Mouse (Mus musculus) liver, embryonic 11.5 days (tissue): ENCODE data around the gene Rhoa. TPM values are rescaled to one million over a fixed set of nuclear protein-coding genes. Genes with fewer than 3 reads are reported as not detected.
"Not testable (repeated sequence)": the region's sequence is repeated elsewhere in the genome, so short reads cannot be mapped to it uniquely, and the experiment has no call there.

Source experiments
- ATAC-seq: fragments of 200-750 bp; cut with Nextera tagmentation; replicated peaks from 2 replicates; pipeline ENCODE4 v1.8.0; 2017; ENCODE audit warnings: moderate number of reproducible peaks, mild to moderate bottlenecking, moderate TSS enrichment, moderate library complexity; ENCODE audit not compliant: low FRiP score
- DNase-seq: peaks from one replicate; pipeline ENCODE4 v3.0.0-alpha.2; 2017; ENCODE audit warnings: low spot score
- H3K27ac ChIP-seq: fragments of 300-500 bp; sonication (generic); 2 replicates; pipeline ENCODE4 v1.5.1; 2014; ENCODE audit warnings: mild to moderate bottlenecking, low read depth, low read length, control low read depth
- H3K27me3 ChIP-seq: fragments of 300-500 bp; sonication (generic); replicated peaks from 2 replicates; pipeline ENCODE4 v1.6.1; 2014; ENCODE audit warnings: low read length, mixed read lengths; ENCODE audit not compliant: control insufficient read depth, insufficient read depth
- H3K36me3 ChIP-seq: fragments of 300-500 bp; sonication (generic); 2 replicates; pipeline ENCODE4 v1.6.1; 2014; ENCODE audit warnings: mild to moderate bottlenecking, low read length, moderate library complexity, mixed read lengths; ENCODE audit not compliant: control insufficient read depth, insufficient read depth
- H3K4me1 ChIP-seq: fragments of 300-500 bp; sonication (generic); replicated peaks from 2 replicates; pipeline ENCODE4 v1.6.1; 2014; ENCODE audit warnings: low read length, mixed read lengths; ENCODE audit not compliant: control insufficient read depth, insufficient read depth
- H3K4me2 ChIP-seq: fragments of 300-500 bp; sonication (generic); 2 replicates; pipeline ENCODE4 v1.6.1; 2014; ENCODE audit warnings: mild to moderate bottlenecking, control low read depth, moderate library complexity
- H3K4me3 ChIP-seq: fragments of 300-500 bp; sonication (generic); 2 replicates; pipeline ENCODE4 v1.5.1; 2014; ENCODE audit warnings: low read depth, low read length, control low read depth
- H3K9ac ChIP-seq: fragments of 300-500 bp; sonication (generic); 2 replicates; pipeline ENCODE4 v1.6.1; 2014; ENCODE audit warnings: low read depth, low read length, control low read depth
- H3K9me3 ChIP-seq: fragments of 300-500 bp; sonication (generic); 2 replicates; pipeline ENCODE4 v1.6.1; 2016; ENCODE audit warnings: low read length, inconsistent platforms, mixed read lengths; ENCODE audit not compliant: control insufficient read depth
- WGBS: fragments of 180-500 bp; shearing (Covaris S2); extraction: QIAGEN DNeasy Blood & Tissue Kit; methylation state at CpG from one replicate; pipeline ENCODE4 v1.1.7; 2014; 5-methylcytosine and 5-hydroxymethylcytosine counted together
- polyA plus RNA-seq: library from polyadenylated mRNA; unstranded; fragments of >200 nt; fragmentation: Nextera tagmentation; extraction: Ambion mirVana; gene quantifications from 2 replicates; pipeline ENCODE4 v1.2.1, GENCODE M21; 2014

The Rhoa gene
- polyA plus RNA-seq, 1 experiment from 2014 or later: 264 TPM

GRCm38 (mm10) chr9:108318462-108318861 is 12.5 kb downstream of the Rhoa start:
- H3K27me3 ChIP-seq: no peaks in the 10 kb centered on the region
- WGBS: 86% methylated on average over 2 of the region's 2 CpGs
- no peak overlapping the region for H3K4me3 ChIP-seq
- ATAC-seq: no peak
- H3K36me3 ChIP-seq: peaks cover 11% of the 10 kb centered on the region; the same call in 1 of the 2 replicates
- H3K27ac ChIP-seq: no peak overlapping the region
- H3K4me1 ChIP-seq: no peaks in the 10 kb centered on the region
- H3K4me2 ChIP-seq: no peak overlapping the region
- no peaks in the 10 kb centered on the region for H3K9me3 ChIP-seq
- no peak for DNase-seq
- no peak overlapping the region for H3K9ac ChIP-seq

GRCm38 (mm10) chr9:108322054-108322453 is 16.1 kb downstream of the Rhoa start:
- not testable (repeated sequence) for H3K4me2 ChIP-seq, DNase-seq, H3K9me3 ChIP-seq, H3K27me3 ChIP-seq, ATAC-seq, H3K4me1 ChIP-seq, H3K27ac ChIP-seq, H3K9ac ChIP-seq, H3K4me3 ChIP-seq
- WGBS: 88% methylated on average over 7 of the region's 7 CpGs
- H3K36me3 ChIP-seq: peaks cover 11% of the 10 kb centered on the region; the same call in 1 of the 2 replicates

GRCm38 (mm10) chr9:108324784-108325183 is 18.9 kb downstream of the Rhoa start:
- Histone ChIP-seq H3K4me2 (no peak overlapping the region), H3K36me3 (peaks cover 15% of the 10 kb centered on the region), H3K9me3 (no peaks in the 10 kb centered on the region), H3K9ac (no peak overlapping the region), H3K27ac (no peak overlapping the region), H3K27me3 (no peaks in the 10 kb centered on the region), H3K4me3 (no peak overlapping the region), H3K4me1 (peaks cover 2% of the 10 kb centered on the region; the same call in 1 of the 2 replicates)
- WGBS: 100% methylated on average over 1 of the region's 1 CpGs
- ATAC-seq (no peak), DNase-seq (no peak)

DNA sequence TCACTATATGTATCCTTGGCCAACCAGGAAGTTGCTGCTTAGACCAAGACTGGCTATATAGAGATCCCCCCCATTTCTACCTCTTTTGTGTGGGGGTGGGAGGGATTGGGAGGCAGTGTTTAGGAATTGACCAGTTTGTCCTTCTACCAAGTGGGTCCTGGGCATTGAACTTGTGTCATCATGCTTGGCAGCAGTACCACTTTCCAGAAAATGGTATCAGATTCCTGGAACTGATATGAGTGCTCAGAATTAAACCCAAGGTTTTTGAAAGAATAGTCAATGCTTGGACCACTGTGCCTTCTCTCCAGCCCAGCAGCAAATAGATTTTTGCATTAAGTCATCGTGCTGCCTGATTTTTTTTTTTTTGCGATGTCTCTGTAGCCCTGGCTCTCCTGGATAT is 19.9 kb downstream of the Rhoa start:
- Histone ChIP-seq H3K9me3 (no peaks in the 10 kb centered on the region), H3K4me2 (no peak overlapping the region), H3K27ac (no peak overlapping the region), H3K4me1 (peaks cover 2% of the 10 kb centered on the region; the same call in 1 of the 2 replicates), H3K9ac (no peak overlapping the region), H3K27me3 (no peaks in the 10 kb centered on the region), H3K4me3 (no peak overlapping the region), H3K36me3 (peaks cover 17% of the 10 kb centered on the region)
- WGBS: 99% methylated on average over 2 of the region's 2 CpGs
- ATAC-seq (no peak), DNase-seq (no peak)

- Histone ChIP-seq H3K4me3 (peak overlapping the region; percentile 71), H3K27ac (peak overlapping the region; percentile 98), H3K4me2 (peak overlapping the region; percentile 74), H3K9ac (peak overlapping the region; percentile 89), H3K36me3 (peaks cover 21% of the 10 kb centered on the region), H3K4me1 (peaks cover 31% of the 10 kb centered on the region), H3K9me3 (no peaks in the 10 kb centered on the region), H3K27me3 (no peaks in the 10 kb centered on the region)
- WGBS: 58% methylated on average over 10 of the region's 10 CpGs
- DNase-seq (no peak), ATAC-seq (no peak)
Measured at GRCm38 (mm10) chr9:108337848-108338550, 32.1 kb downstream of the Rhoa start.

DNA sequence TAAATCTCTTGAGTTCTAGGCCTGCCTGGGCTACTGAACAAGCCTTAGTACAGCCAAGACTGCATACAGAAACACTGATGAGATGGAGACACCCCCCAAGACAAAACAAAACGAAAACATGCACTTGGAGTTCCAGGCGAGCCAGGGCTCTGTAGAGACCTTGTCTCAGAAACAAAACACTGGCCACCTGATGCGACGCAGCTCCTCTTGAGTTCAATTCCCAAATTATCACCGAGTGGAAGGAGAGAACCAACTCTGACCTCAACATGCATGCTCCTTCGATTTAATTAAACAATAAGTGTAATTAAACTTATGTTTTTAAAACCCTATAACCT is 32.6 kb downstream of the Rhoa start:
- 25% methylated on average over 6 of the region's 6 CpGs for WGBS
- no peaks in the 10 kb centered on the region for H3K27me3 ChIP-seq

DNA sequence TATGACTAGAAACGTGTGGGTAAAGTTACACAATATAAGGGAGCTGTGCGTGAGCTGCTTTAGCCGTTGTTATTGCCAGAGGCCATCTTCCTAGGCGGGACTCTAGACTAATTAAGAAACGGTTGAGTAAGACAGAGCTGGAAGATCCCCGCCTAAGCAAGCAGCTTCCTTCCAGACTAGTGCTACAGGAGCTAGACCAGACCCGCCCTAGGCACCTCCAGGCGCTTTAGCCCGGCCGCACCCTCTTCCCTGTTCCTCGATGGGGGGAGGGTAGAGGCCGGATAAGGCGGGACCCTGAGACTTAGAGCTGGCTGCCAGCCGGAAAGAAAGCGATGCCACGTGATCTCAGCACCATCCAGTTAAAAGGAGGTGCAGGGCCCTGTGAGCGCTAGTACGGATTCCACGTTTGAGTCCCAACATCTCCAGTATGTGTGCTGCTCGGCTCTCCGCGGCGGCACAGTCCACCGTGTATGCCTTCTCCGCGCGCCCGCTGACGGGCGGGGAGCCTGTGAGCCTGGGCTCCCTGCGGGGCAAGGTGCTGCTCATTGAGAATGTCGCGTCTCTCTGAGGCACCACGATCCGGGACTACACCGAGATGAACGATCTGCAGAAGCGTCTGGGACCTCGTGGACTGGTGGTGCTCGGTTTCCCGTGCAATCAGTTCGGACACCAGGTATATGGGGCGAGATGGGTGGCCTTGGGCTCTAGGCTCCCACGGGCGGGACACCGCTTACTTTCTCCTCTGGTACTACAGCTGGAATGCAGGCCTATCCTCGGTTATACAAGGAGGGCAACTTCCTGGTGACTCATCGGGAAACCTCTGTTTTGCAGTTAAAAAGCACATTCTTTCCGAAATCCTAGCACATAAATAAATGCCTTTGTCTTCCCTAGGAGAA is 33.2 kb downstream of the Rhoa start, which contains the start of gene Gpx1:
TSS of gene Gpx1 (plus strand) at position 18 of the 896 bp plus-strand sequence.
- H3K27ac ChIP-seq: peak within 1 kb of the TSS; percentile 98
- under 1% methylated on average over 49 of the region's 49 CpGs for WGBS
- no peaks in the 10 kb centered on the region for H3K27me3 ChIP-seq
- H3K36me3 ChIP-seq: peaks cover 21% of the 10 kb centered on the region
- H3K9ac ChIP-seq: peak within 1 kb of the TSS; percentile 89
- no peaks in the 10 kb centered on the region for H3K9me3 ChIP-seq
- peak within 1 kb of the TSS; percentile 71 for H3K4me3 ChIP-seq
- peak within 1 kb of the TSS; percentile 74 for H3K4me2 ChIP-seq
- H3K4me1 ChIP-seq: peaks cover 43% of the 10 kb centered on the region
- DNase-seq (peak; percentile 95), ATAC-seq (peak; percentile 93)

More for the DNA sequence above, 32.6 kb downstream of the Rhoa start:
- H3K4me2 ChIP-seq: peak overlapping the region; percentile 74
- ATAC-seq (no peak), DNase-seq (peak; percentile 38)
- peaks cover 37% of the 10 kb centered on the region for H3K4me1 ChIP-seq
- H3K27ac ChIP-seq: peak overlapping the region; percentile 98
- peak overlapping the region; percentile 71 for H3K4me3 ChIP-seq
- peak overlapping the region; percentile 89 for H3K9ac ChIP-seq
- H3K36me3 ChIP-seq: peaks cover 21% of the 10 kb centered on the region
- H3K9me3 ChIP-seq: no peaks in the 10 kb centered on the region

GRCm38 (mm10) chr9:108339886-108340257 is 33.9 kb downstream of the Rhoa start:
- Histone ChIP-seq H3K9ac (peak overlapping the region; percentile 89), H3K4me1 (peaks cover 48% of the 10 kb centered on the region), H3K27me3 (no peaks in the 10 kb centered on the region), H3K27ac (peak overlapping the region; percentile 98), H3K36me3 (peaks cover 14% of the 10 kb centered on the region), H3K9me3 (no peaks in the 10 kb centered on the region), H3K4me2 (peak overlapping the region; percentile 74), H3K4me3 (peak overlapping the region; percentile 71)
- no peak for ATAC-seq
- WGBS: 4% methylated on average over 20 of the region's 20 CpGs
- peak; percentile 52 for DNase-seq
